Mouse (Mus musculus) spleen, adult 2 months (tissue): Measurements from ENCODE around the gene Trpm1. TPM values are rescaled to one million over a fixed set of nuclear protein-coding genes. Genes with fewer than 3 reads are reported as not detected.

ENCODE experiments used
- DNase-seq, 2 experiments: peaks; one replicate each; pipeline versions ENCODE4 v3.0.0 to v3.0.0-alpha.2; 2012 to 2021; ENCODE audit warnings: low spot score in 2 of 2, low read depth in 1 of 2
- H3K27ac ChIP-seq: fragments of 200-500 bp; 2 replicates; pipeline ENCODE4 v1.5.1; 2012; ENCODE audit warnings: low read length, inconsistent platforms; ENCODE audit not compliant: insufficient read depth
- H3K27me3 ChIP-seq: fragments of 200-500 bp; 2 replicates; pipeline ENCODE4 v1.6.1; 2012; ENCODE audit warnings: mild to moderate bottlenecking, moderate library complexity, low read length, inconsistent platforms; ENCODE audit not compliant: control insufficient read depth, insufficient read depth
- H3K36me3 ChIP-seq: fragments of 200-500 bp; 2 replicates; pipeline ENCODE4 v1.6.1; 2012; ENCODE audit warnings: mild to moderate bottlenecking, low read length, inconsistent platforms; ENCODE audit not compliant: control insufficient read depth, insufficient read depth
- H3K4me1 ChIP-seq: fragments of 200-500 bp; 2 replicates; pipeline ENCODE4 v1.6.1; 2011; ENCODE audit warnings: inconsistent platforms; ENCODE audit not compliant: control insufficient read depth, insufficient read depth, insufficient read length
- H3K4me3 ChIP-seq: fragments of 200-500 bp; 2 replicates; pipeline ENCODE4 v1.5.1; 2011; ENCODE audit warnings: mild to moderate bottlenecking, inconsistent platforms; ENCODE audit not compliant: insufficient read depth, insufficient read length; ENCODE audit errors: extremely low read depth
- CTCF ChIP-seq: fragments of 200-500 bp; IDR thresholded peaks from 2 replicates; pipeline ENCODE4 v1.5.1; 2011; ENCODE audit warnings: mild to moderate bottlenecking, inconsistent platforms; ENCODE audit not compliant: insufficient read depth, insufficient read length, insufficient replicate concordance; ENCODE audit errors: extremely low read depth
- POLR2A ChIP-seq: fragments of 200-500 bp; IDR thresholded peaks from 2 replicates; pipeline ENCODE4 v1.6.1; 2011; ENCODE audit warnings: low read depth, low read length, inconsistent platforms
- WGBS: fragments of 180-500 bp; shearing (Covaris S2); methylation state at CpG from one replicate; pipeline ENCODE4 v1.1.7; 2018; 5-methylcytosine and 5-hydroxymethylcytosine counted together
- polyA plus RNA-seq: library from polyadenylated mRNA; depleted of rRNA; stranded (reverse); fragments of >200 nt; gene quantifications from 2 replicates; pipeline ENCODE4 v1.2.3, GENCODE M21; 2012; rRNA removed

Trpm1 gene
- polyA plus RNA-seq, 1 experiment: 0.97 TPM

DNA sequence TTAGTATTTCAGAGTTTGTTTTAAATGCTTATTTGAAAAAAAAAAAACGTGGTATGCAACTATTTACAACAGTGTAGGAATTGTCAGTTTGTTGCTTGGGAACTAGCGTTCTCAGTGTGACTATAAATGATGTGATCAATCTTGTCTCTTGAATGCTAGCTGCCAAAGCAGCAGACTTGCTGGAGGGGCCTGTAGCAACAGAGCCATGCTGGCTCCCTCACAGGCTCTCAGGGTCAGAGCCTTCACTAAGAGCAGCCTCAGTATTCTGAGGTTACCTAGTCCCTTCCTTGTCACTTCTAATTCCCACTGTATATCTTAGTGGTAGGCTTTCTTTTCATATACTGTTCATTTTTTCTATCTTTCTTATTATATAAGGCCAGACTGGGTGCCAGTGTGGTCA is 157.1 kb downstream of the Trpm1 start:
- Histone ChIP-seq H3K36me3 (0 out of 2 replicates have a peak, but pooled peaks cover 2% of the 10 kb centered on the region), H3K27ac (no peak overlapping the region), H3K4me1 (peaks cover 2% of the 10 kb centered on the region; the same call in 1 of the 2 replicates), H3K4me3 (no peak overlapping the region), H3K27me3 (no peaks in the 10 kb centered on the region)
- DNase-seq: no peak
- TF ChIP-seq CTCF (no peak), POLR2A (no peak)
- 84% methylated on average over 2 of the region's 2 CpGs for WGBS

DNA sequence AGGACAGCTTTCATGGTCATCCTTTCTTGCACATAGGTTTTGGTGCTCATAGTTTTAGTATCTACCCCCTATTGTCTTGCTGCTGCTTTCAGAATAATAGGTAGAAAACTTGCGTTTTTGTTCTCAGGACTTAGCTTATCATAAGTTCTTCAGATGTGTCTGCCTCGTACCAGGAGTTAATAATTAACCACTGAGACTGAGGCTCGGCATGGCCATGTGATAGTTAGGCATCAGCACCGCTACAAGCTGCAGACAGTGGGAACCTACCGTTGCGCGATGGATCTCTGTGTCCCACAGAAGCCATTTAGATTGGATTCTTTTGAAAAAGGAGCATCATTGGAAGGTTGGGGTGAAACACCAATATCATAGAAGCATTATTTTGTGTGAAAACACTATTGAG is 159.2 kb downstream of the Trpm1 start:
- TF ChIP-seq CTCF (no peak), POLR2A (no peak)
- WGBS: 95% methylated on average over 7 of the region's 7 CpGs
- peaks cover 5% of the 10 kb centered on the region; the same call in 1 of the 2 replicates for H3K36me3 ChIP-seq

More for the DNA sequence above, 159.2 kb downstream of the Trpm1 start:
- Histone ChIP-seq H3K27ac (no peak overlapping the region), H3K4me1 (peaks cover 2% of the 10 kb centered on the region; the same call in 1 of the 2 replicates), H3K4me3 (no peak overlapping the region), H3K27me3 (no peaks in the 10 kb centered on the region)
- no peak for DNase-seq

Other genes with a start within 250 kb of the Trpm1 start
- gene E030018B13Rik, start 237.0 kb upstream of the Trpm1 start, polyA plus RNA-seq: not detected in 2 replicates
- 72.0 and 89.0 TPM in 2 replicates for gene Klf13, start 214.9 kb upstream of the Trpm1 start, polyA plus RNA-seq
- gene Mtmr10, start 133.8 kb downstream of the Trpm1 start, polyA plus RNA-seq: 1.7 and 1.9 TPM in 2 replicates
- 1.5 and 2.0 TPM in 2 replicates for gene Fan1, start 220.3 kb downstream of the Trpm1 start, polyA plus RNA-seq
- gene Mphosph10, start 238.4 kb downstream of the Trpm1 start, polyA plus RNA-seq: 0.40 and 0.76 TPM in 2 replicates
- gene Mcee, start 238.8 kb downstream of the Trpm1 start, polyA plus RNA-seq: 4.8 and 7.0 TPM in 2 replicates